Mouse (Mus musculus): ENCODE data around the gene Bcr. TPM values are rescaled to one million over a fixed set of nuclear protein-coding genes. Genes with fewer than 3 reads are reported as not detected.

Gene Bcr
- polyA plus RNA-seq, 1 experiment from 2014 or later: 11.1 TPM

DNA sequence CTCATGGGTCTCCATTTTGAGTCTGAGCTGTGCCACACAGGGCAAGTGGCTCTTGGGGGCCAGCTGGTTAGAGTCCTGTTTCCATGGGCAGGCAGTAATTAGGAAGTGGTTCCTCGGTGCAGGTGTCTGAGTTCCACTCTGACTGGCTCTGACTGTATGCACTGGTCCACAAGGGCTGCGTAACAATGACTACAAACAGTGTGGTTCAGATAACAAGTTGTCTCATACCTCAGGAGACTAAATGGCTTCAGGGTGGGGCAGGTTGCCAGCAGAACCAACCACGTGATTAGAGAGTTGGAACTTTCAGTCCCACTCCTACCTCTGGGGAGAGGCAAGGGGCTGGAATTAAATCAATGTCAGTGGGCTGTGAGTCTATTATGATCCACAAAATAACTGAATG lies 59.0 kb downstream of the Bcr start:
- 83% methylated on average over 3 of the region's 3 CpGs for WGBS
- no peak overlapping the region for H3K27ac ChIP-seq (ENCODE audit: low read depth, low read length)
- peaks cover 8% of the 10 kb centered on the region; the same call in 1 of the 2 replicates for H3K4me1 ChIP-seq (ENCODE audit: control insufficient read depth, insufficient read depth, low read length)
- H3K27me3 ChIP-seq (ENCODE audit: control insufficient read depth, insufficient read depth, low read length): no peaks in the 10 kb centered on the region
- no peaks in the 10 kb centered on the region for H3K36me3 ChIP-seq (ENCODE audit: control insufficient read depth, insufficient read depth, low read length)
- H3K4me3 ChIP-seq (ENCODE audit: low read depth, low read length): no peak overlapping the region
- no peaks in the 10 kb centered on the region for H3K9me3 ChIP-seq (ENCODE audit: control insufficient read depth, low read length)
- DNase-seq (ENCODE audit: low spot score) (no peak), ATAC-seq (ENCODE audit: insufficient read depth, low FRiP score, low TSS enrichment) (no peak)
- H3K9ac ChIP-seq (ENCODE audit: low read length): no peak overlapping the region
- no peak overlapping the region for H3K4me2 ChIP-seq (ENCODE audit: low read depth)

- ATAC-seq (ENCODE audit: insufficient read depth, low FRiP score, low TSS enrichment) (no peak), DNase-seq (ENCODE audit: low spot score) (no peak)
- Histone ChIP-seq H3K27ac (ENCODE audit: low read depth, low read length) (no peak overlapping the region), H3K9ac (ENCODE audit: low read length) (no peak overlapping the region), H3K36me3 (ENCODE audit: control insufficient read depth, insufficient read depth, low read length) (no peaks in the 10 kb centered on the region), H3K4me2 (ENCODE audit: low read depth) (no peak overlapping the region), H3K4me3 (ENCODE audit: low read depth, low read length) (no peak overlapping the region), H3K9me3 (ENCODE audit: control insufficient read depth, low read length) (no peaks in the 10 kb centered on the region), H3K27me3 (ENCODE audit: control insufficient read depth, insufficient read depth, low read length) (no peaks in the 10 kb centered on the region), H3K4me1 (ENCODE audit: control insufficient read depth, insufficient read depth, low read length) (peaks cover 8% of the 10 kb centered on the region; the same call in 1 of the 2 replicates)
- WGBS: 88% methylated on average over 5 of the region's 5 CpGs
Measured at GRCm38 (mm10) chr10:75120176-75120575, 59.8 kb downstream of the Bcr start.

DNA sequence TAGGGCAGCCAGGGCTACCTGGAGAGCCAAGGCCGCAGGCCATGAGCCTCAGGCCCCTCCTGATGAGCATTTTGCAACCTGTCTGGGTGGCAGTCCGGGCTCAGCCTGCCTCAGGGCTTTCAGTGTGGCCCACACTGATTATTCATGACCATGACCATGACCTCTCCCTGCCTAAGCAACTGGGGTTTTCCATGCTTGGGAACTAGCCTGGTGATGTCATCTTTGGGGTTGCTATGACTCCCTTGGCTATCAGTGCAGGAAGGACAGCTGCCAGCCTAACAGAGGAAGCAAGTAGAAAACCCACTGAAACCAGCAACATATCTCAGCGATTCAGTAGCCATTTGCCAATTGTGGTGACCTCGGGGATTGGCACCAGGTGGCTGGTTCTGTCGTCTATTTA lies 60.6 kb downstream of the Bcr start:
- WGBS: 73% methylated on average over 5 of the region's 5 CpGs
- peaks cover 8% of the 10 kb centered on the region; the same call in 1 of the 2 replicates for H3K4me1 ChIP-seq (ENCODE audit: control insufficient read depth, insufficient read depth, low read length)
- H3K36me3 ChIP-seq (ENCODE audit: control insufficient read depth, insufficient read depth, low read length): no peaks in the 10 kb centered on the region
- H3K4me2 ChIP-seq (ENCODE audit: low read depth): no peak overlapping the region
- no peak overlapping the region for H3K9ac ChIP-seq (ENCODE audit: low read length)
- H3K4me3 ChIP-seq (ENCODE audit: low read depth, low read length): no peak overlapping the region
- H3K9me3 ChIP-seq (ENCODE audit: control insufficient read depth, low read length): no peaks in the 10 kb centered on the region
- peak; percentile 81 for ATAC-seq (ENCODE audit: insufficient read depth, low FRiP score, low TSS enrichment)
- no peak overlapping the region for H3K27ac ChIP-seq (ENCODE audit: low read depth, low read length)
- DNase-seq (ENCODE audit: low spot score): no peak
- no peaks in the 10 kb centered on the region for H3K27me3 ChIP-seq (ENCODE audit: control insufficient read depth, insufficient read depth, low read length)

GRCm38 (mm10) chr10:75125577-75125976 lies 65.2 kb downstream of the Bcr start:
- H3K4me3 ChIP-seq (ENCODE audit: low read depth, low read length): no peak overlapping the region
- H3K27me3 ChIP-seq (ENCODE audit: control insufficient read depth, insufficient read depth, low read length): no peaks in the 10 kb centered on the region
- H3K27ac ChIP-seq (ENCODE audit: low read depth, low read length): no peak overlapping the region
- no peaks in the 10 kb centered on the region for H3K9me3 ChIP-seq (ENCODE audit: control insufficient read depth, low read length)
- no peak overlapping the region for H3K9ac ChIP-seq (ENCODE audit: low read length)
- DNase-seq (ENCODE audit: low spot score): no peak
- H3K4me1 ChIP-seq (ENCODE audit: control insufficient read depth, insufficient read depth, low read length): 0 out of 2 replicates have a peak, but pooled peaks cover 5% of the 10 kb centered on the region
- 0 out of 2 replicates have a peak, but pooled peaks cover 2% of the 10 kb centered on the region for H3K36me3 ChIP-seq (ENCODE audit: control insufficient read depth, insufficient read depth, low read length)
- no peak for ATAC-seq (ENCODE audit: insufficient read depth, low FRiP score, low TSS enrichment)
- H3K4me2 ChIP-seq (ENCODE audit: low read depth): no peak overlapping the region
- WGBS: 61% methylated on average over 4 of the region's 4 CpGs

- DNase-seq (ENCODE audit: low spot score): no peak
- H3K9me3 ChIP-seq (ENCODE audit: control insufficient read depth, low read length): no peaks in the 10 kb centered on the region
- H3K4me1 ChIP-seq (ENCODE audit: control insufficient read depth, insufficient read depth, low read length): no peaks in the 10 kb centered on the region
- 89% methylated on average over 7 of the region's 7 CpGs for WGBS
- 0 out of 2 replicates have a peak, but pooled peaks cover 2% of the 10 kb centered on the region for H3K36me3 ChIP-seq (ENCODE audit: control insufficient read depth, insufficient read depth, low read length)
- ATAC-seq (ENCODE audit: insufficient read depth, low FRiP score, low TSS enrichment): no peak
- H3K4me2 ChIP-seq (ENCODE audit: low read depth): no peak overlapping the region
- H3K27ac ChIP-seq (ENCODE audit: low read depth, low read length): no peak overlapping the region
- H3K4me3 ChIP-seq (ENCODE audit: low read depth, low read length): no peak overlapping the region
- no peaks in the 10 kb centered on the region for H3K27me3 ChIP-seq (ENCODE audit: control insufficient read depth, insufficient read depth, low read length)
- no peak overlapping the region for H3K9ac ChIP-seq (ENCODE audit: low read length)
Measured at GRCm38 (mm10) chr10:75129283-75129710, 68.9 kb downstream of the Bcr start.

GRCm38 (mm10) chr10:75130372-75131046 lies 70.1 kb downstream of the Bcr start:
- Histone ChIP-seq H3K27ac (ENCODE audit: low read depth, low read length) (no peak overlapping the region), H3K9ac (ENCODE audit: low read length) (no peak overlapping the region), H3K4me3 (ENCODE audit: low read depth, low read length) (no peak overlapping the region), H3K9me3 (ENCODE audit: control insufficient read depth, low read length) (no peaks in the 10 kb centered on the region), H3K36me3 (ENCODE audit: control insufficient read depth, insufficient read depth, low read length) (0 out of 2 replicates have a peak, but pooled peaks cover 2% of the 10 kb centered on the region), H3K27me3 (ENCODE audit: control insufficient read depth, insufficient read depth, low read length) (no peaks in the 10 kb centered on the region), H3K4me1 (ENCODE audit: control insufficient read depth, insufficient read depth, low read length) (no peaks in the 10 kb centered on the region), H3K4me2 (ENCODE audit: low read depth) (no peak overlapping the region)
- ATAC-seq (ENCODE audit: insufficient read depth, low FRiP score, low TSS enrichment) (no peak), DNase-seq (ENCODE audit: low spot score) (no peak)
- WGBS: 92% methylated on average over 4 of the region's 4 CpGs

GRCm38 (mm10) chr10:75131625-75132024 lies 71.2 kb downstream of the Bcr start:
- Histone ChIP-seq H3K27ac (ENCODE audit: low read depth, low read length) (no peak overlapping the region), H3K4me1 (ENCODE audit: control insufficient read depth, insufficient read depth, low read length) (no peaks in the 10 kb centered on the region)

GRCm38 (mm10) chr10:75134861-75135517 lies 74.6 kb downstream of the Bcr start:
- no peaks in the 10 kb centered on the region for H3K9me3 ChIP-seq (ENCODE audit: control insufficient read depth, low read length)
- no peak overlapping the region for H3K4me3 ChIP-seq (ENCODE audit: low read depth, low read length)
- H3K4me2 ChIP-seq (ENCODE audit: low read depth): no peak overlapping the region
- no peak overlapping the region for H3K27ac ChIP-seq (ENCODE audit: low read depth, low read length)
- H3K9ac ChIP-seq (ENCODE audit: low read length): no peak overlapping the region
- DNase-seq (ENCODE audit: low spot score): no peak
- 86% methylated on average over 15 of the region's 15 CpGs for WGBS
- no peaks in the 10 kb centered on the region for H3K27me3 ChIP-seq (ENCODE audit: control insufficient read depth, insufficient read depth, low read length)
- no peaks in the 10 kb centered on the region for H3K4me1 ChIP-seq (ENCODE audit: control insufficient read depth, insufficient read depth, low read length)
- peaks cover 8% of the 10 kb centered on the region; the same call in 1 of the 2 replicates for H3K36me3 ChIP-seq (ENCODE audit: control insufficient read depth, insufficient read depth, low read length)
- ATAC-seq (ENCODE audit: insufficient read depth, low FRiP score, low TSS enrichment): no peak

More at GRCm38 (mm10) chr10:75131625-75132024, 71.2 kb downstream of the Bcr start:
- Histone ChIP-seq H3K9ac (ENCODE audit: low read length) (no peak overlapping the region), H3K4me2 (ENCODE audit: low read depth) (no peak overlapping the region), H3K9me3 (ENCODE audit: control insufficient read depth, low read length) (no peaks in the 10 kb centered on the region), H3K27me3 (ENCODE audit: control insufficient read depth, insufficient read depth, low read length) (no peaks in the 10 kb centered on the region), H3K36me3 (ENCODE audit: control insufficient read depth, insufficient read depth, low read length) (peaks cover 5% of the 10 kb centered on the region; the same call in 1 of the 2 replicates), H3K4me3 (ENCODE audit: low read depth, low read length) (no peak overlapping the region)
- no peak for ATAC-seq (ENCODE audit: insufficient read depth, low FRiP score, low TSS enrichment)
- WGBS: 62% methylated on average over 8 of the region's 8 CpGs
- no peak for DNase-seq (ENCODE audit: low spot score)

All from neural tube, embryonic 11.5 days (tissue).